Mouse (Mus musculus) urinary bladder, postnatal 4 days (tissue): ENCODE measurements around the gene Plau.

Experiments used
- DNase-seq, 2 experiments: peaks; one replicate each; pipeline ENCODE4 v3.0.0; 2021 to 2022; ENCODE audit warnings: low spot score in 2 of 2

Gene Plau

DNA sequence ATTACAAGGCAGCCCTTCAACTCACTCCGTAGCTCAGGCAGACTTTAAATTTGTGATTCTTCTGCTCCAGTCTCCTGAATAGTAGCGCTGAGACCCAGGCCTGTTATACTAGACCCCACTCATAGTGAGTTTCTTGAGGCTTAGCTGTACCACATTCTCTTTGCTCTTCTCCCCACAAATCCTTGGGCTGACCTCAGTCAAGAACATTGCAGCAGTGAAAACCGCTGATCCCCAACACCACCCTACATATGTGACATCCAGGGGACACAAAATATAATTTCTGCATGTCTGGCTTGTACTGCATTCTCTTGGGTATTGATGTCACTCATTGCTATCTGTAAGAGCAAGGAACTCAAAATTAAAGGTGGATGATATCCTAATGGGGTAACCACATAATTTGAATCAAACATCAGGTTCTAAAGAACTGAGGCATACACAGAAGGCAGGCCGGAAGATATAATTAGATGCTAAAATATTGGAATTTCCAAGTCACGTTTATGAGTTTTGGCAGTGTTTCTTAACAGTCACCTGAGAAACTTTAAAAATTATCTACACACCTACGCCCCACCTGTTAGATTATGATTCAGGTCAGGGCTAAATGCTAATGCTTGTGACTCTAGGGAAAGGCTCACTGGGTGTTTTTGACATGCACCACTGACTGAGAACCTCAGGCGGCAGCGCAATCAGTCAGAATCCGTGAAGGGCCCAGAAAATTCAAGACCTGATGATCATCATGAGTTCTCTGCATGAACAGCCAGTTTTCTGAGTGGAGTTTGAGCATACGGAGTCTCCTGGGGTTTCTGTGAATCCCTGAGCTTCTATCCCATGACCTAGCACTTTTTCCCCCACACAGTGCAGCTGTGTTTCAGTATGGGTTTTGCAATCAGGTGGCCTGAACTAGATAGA lies 8.5 kb downstream of the Plau start:
- no peak for DNase-seq

DNA sequence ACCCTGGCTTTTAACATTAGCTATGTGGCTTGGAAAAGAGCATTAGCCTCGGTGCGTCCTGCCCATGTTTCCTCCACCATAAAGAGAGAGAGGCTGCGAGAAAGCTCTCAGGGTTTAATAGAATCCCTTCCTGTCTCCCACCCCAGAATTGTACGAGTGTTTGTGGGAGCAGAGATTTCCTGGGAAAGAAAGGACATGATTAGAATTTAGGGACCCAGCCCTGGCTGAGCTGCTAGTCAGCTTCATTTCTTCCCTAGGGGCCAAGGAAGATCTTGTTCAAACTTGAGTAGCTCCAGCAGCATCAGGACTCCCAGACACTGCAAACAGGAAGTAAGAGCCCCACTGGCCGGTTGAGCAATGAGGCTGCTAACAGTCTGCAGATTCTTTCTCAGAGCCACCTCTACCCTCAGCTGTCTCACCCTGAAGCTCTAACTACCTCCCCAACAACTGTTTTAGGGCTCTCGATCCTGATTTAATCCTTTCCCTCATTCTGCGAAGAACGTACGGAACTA lies 9.2 kb downstream of the Plau start:
- DNase-seq = no peak

DNA sequence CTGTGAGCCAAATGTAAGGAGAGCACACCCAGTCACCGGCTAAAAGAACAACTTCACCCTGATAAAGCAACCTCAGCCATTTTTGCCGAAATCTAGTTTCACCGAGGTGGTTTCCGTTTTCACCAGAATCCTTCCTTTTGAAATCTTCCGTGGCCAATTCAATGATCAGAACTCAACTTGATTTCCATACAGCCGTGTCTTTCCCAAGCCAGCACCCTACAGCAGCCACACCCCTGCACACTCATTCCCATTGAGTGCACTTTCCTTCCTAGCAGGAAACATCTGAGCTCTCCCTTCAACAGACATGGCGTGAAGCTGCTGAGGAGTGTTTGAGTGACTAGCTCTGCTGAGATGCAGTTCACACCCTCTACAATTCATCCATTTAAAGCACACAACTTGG lies 9.8 kb downstream of the Plau start:
- no peak for DNase-seq

GRCm38 (mm10) chr14:20847637-20848129 lies 11.2 kb downstream of the Plau start:
- no peak for DNase-seq

- no peak for DNase-seq
These were observed 13.3 kb downstream of the Plau start for GRCm38 (mm10) chr14:20849753-20850152.

DNA sequence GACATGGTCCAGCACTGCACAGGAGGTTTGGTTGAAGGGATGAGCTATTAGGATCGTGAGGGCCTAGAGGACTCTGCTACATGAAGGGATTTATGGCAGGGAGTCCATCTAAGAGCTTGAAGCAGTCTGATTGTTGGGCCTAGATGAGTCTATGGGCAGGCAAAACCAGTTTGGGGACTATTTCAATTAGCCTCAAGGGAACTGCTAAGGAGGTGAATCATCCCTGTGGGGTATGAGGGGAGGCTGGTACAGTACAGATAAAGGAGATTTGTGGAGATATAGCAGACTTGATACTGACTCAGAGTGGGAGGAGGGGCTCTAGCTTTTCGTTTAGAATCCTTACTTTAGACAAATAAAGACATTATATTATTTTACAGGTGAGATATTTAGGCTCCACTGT lies 14.0 kb downstream of the Plau start:
- no peak for DNase-seq

DNA sequence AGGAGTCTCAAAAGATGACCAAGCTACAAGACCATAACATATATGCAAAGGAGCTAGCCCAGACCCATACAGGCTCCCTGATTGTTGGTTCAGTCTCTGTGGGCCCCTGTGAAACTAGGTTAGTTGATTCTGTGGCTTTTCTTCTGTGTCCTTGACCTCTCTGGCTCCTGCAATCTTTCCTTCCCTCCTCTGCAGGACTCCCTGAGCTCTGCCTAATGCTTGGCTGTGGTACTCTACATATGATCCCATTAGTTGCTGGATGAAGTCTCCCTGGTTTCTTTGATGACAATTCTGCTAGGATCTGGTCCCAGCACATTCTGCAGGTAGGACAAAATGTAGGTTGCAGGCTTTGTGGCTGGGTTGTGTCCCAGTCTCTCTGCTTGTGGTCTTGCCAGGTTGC lies 15.3 kb downstream of the Plau start:
- DNase-seq = no peak

- no peak for DNase-seq
These were observed 24.7 kb downstream of the Plau start for GRCm38 (mm10) chr14:20861152-20861551.

DNA sequence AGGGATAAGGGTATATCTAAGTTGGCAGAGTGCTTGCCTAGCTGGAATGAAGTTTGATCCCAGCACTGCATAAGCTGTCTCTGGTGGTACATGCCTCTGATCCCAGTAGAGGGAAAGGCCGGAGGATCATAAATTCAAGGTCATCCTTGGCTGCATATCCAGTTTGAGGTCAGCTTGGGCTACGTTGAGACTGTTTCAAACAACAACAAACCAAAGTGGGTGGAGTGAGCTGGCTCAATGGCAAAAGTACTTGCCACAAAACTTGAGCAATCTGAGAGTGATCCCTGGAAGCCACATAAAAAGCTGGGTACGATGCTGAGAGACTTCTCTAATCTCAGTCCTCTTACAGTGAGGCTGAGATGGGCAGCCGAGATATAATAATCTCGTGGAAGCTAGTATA lies 25.1 kb downstream of the Plau start:
- no peak for DNase-seq

DNA sequence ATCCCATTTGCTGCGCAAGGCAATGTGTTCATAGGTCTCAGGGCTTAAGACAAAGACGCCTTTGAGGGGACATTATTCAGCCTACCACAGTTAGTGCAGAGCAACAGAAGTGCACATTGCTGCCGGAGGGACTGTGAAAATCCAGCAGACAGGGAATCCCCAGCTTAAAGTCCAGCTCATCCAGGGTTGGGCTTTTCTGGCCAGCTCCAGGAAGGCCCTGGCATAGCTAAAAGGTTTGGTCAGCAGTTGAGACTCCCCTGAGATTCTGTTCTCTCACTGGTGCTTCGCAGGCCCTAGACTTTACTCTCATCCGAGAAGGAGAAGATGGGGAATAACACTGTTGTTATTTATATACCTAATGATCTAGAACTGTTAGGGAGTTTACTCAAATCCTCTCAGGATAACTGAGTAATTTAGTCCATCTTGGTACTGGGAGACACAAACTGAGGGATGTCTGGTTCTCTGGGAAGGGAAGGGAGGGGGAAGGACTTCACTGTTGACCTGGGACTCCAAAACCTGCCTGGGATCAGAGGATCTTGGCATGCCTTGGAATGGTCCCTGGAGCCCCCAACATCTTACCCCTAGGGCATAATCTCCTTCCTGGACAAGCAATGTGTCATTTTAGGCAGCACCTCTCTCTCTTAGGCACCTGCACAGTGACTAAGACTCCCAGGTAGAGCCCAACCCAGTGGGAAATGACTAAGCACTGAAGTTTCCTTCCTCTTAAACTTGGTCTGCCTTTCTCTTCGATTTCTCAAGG lies 27.0 kb downstream of the Plau start:
- DNase-seq = no peak

DNA sequence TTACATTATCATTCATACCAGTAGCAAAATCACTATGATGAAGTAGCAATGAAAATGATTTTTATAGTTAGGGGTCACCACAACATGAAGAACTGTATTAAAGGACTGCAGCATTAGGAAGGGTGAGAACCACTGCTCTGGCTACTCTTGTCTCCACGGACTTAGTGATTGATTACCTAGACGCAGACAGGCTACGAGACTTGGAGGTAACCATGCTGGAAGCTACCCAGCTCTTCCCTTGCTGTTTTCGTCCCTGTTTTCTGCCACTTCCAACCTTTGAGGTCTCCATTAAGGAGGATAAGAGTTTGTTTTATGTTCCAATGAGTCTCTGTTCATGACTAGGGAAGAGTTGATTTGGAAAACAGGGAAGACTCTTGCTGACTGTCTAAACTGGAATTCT lies 27.7 kb downstream of the Plau start:
- DNase-seq = no peak

DNA sequence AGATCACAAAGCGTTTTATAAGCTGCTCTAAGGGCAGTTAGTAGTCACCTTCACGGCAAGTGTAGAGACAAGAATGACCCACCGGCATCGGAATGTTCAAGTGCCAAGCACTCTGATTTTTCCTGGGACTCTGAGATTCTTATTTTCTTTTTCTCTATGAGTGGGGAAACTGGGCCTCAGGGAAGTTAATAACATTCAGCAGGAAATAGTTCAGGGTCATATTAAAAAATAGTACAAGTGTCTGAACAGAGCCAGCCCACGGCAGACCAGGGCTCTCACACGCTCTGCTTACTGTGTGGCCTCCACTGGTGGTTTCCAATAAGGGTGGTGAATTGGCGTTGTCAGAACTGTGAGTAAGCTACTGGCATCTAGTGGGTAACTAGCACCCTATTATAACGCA lies 29.1 kb downstream of the Plau start:
- DNase-seq = no peak

DNA sequence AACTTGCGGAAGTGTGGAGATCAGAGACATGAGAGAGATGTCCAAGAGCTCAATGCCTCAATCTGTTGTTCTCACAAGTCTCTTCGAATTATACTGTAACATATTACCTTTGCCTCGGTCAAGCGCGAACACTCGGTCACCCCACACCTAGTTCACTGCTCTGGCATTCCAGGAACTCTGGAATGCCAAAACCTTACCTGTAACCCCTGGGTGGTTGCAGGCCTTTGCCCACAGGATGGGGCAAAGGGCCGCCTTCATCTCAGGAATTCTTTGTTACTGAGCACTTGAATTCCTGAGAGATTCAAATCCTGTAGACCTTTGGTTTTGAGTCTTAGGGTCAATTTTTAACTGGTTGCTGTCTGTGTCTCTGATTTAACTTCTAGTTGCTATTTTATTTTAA lies 29.9 kb downstream of the Plau start:
- DNase-seq = no peak

- no peak for DNase-seq
These were observed 33.6 kb downstream of the Plau start for GRCm38 (mm10) chr14:20870110-20870509.

DNA sequence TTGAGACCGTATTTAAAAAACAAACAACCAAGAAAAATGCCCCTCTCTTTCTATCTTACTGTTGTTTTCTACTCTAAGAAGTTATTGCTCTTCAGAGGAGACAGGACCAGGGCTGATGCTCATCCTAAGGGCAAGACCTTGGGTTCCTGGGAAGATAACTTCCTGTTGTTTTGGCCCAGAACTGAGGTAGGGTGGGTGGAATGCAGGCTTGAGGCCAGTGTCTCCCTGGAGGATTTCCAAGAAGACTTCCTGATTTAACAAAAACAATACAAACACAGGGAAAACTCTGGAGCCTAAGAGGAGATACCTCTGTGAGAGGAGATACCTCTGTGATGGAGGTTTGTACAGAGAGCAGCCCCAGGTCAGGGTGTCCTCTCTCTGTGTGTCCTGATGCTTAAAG lies 35.0 kb downstream of the Plau start:
- DNase-seq = no peak

DNA sequence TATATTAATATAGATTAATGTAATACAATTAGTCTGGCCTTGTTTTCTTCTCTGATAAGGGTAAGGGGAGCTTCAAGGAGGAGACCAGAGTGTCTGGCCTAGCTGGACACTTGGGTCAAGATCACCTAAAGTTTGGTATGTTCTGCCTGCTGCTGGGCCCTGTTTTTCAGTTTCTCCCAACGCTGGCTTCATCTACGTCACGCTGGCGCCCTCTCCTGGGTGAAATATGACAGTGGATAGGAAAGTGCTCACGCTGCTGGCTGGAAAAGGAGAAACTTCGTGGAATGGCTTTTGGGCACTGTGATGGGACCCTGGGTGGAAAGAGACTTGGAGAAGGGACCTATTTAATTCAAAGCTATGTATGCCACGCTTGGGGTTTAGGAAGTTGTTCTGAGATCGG lies 36.8 kb downstream of the Plau start:
- DNase-seq = peak; percentile 74 to 87

DNA sequence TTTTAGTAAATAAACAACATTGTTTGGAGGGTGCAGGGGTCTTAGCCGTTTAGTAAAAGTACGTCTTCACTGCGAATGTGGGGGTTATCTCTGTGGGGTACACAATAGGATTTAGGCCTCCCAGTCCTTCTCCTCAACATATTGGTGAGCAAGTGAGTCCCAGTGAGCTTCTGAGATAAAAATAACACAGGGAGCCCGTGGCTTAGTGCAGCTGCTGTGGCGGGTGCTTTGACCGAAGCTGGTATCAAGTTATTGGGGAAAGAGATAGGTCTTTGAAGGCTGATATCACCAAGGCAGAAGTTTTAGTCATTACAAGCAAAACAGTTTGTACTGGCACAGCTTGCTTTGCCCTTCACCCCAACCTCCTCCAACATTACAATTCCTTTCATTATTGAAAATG lies 37.5 kb downstream of the Plau start:
- no peak for DNase-seq

DNA sequence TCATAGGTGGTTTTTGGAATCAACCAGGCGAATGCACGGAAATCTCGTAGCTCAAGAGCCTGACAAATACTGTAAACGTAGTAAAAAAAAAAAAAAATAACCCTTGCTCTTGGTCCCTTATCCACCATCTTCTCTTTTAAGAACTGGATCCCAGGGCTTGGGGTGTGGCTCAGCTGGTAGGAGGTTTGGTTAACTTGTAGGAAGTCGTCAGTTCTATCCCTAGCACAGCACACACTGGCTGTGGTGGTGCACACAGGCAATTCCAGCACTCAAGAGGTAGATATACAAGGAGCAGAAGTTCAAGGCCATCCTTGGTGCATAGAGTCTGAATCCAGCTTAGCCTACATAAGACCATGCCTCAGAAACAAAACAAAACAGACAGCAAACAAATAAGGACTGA lies 48.2 kb downstream of the Plau start:
- DNase-seq = no peak

DNA sequence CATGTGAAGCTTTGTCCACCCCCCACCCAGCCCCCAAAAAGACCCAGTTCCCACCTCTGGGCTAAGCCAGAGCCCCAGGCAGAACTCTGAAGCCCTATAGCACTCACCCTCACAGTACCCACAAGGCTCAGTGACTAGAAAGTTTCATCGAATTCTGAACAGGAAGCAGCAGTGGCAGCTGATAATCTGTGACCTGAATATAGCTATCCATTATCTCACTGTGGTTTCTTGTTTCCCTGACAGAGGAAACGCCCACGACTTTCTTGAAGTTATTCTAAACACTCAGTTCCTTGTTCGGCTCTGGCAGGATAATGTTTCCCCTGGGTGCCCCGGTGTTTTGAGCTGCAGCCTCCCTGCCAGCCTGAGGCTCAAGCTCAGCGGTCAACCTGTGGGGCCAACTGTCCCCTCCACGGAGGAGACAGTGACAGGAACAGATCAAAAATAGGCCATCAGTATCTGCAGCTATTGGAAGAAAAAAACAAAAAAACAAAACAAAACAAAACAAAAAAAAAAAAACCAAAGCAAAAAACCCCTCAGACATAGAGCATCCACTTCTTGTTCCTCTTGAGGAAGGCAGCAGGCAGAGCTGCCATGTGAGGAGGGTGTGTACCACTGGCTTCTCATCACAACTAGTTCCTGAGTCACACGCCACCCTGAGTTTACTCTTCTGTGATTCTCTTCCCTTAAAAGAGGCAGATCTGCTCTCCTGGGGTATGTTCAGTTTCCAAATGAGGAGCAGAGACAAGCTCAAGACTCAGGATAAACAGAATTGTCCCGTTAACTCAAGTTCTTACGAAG lies 48.8 kb downstream of the Plau start:
- DNase-seq = no peak

DNA sequence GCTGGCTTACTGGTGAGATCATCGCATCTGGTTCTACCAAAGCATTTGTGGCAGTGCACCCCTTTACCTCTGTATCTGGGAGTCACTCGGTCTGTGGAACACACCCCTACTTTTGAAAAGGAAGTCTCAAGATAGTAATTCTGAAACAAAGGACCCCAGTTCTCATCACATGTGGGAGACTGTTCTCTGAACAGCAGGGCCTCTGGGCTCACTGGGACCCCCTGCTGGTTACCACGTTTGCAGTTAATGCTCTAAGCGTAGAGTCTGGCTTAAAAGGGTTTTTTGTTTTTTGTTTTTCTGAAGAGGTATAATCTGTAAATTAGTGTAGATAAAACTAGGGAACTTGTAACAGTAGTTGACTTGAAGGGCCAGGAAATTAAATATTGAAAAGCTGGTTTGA lies 49.8 kb downstream of the Plau start:
- peak in 1 of 2 experiments; percentile 19 for DNase-seq

DNA sequence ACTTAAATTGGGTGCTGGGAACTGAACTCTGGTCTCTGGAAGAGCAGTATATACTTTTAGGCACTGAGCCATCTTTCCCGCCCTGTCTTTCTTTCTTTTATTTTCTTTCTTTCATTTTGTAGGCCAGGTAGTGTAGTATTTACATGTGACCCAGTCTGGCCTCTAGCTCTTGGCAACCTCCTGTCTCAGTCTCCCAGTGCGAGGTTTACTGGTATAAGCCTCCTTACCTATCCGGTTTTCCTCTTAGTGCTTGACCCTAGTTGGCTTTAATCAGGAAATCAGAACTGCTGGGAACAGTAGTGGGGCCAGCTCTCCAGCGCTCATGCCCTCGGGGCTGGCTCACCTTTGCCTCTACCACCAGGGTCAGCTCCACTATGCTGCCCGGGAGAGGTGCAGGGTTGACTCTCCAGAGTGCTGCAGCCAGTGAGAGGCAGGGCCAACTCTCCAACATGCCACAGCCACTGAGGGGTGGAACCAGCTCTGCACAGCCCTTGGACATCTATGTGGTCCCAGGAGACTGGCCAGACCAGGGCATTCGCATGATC lies 51.2 kb downstream of the Plau start:
- peak in 1 of 2 experiments; percentile 17 for DNase-seq
